ENCODE assay signal across 14 mouse cellular contexts in the genomic region with DNA sequence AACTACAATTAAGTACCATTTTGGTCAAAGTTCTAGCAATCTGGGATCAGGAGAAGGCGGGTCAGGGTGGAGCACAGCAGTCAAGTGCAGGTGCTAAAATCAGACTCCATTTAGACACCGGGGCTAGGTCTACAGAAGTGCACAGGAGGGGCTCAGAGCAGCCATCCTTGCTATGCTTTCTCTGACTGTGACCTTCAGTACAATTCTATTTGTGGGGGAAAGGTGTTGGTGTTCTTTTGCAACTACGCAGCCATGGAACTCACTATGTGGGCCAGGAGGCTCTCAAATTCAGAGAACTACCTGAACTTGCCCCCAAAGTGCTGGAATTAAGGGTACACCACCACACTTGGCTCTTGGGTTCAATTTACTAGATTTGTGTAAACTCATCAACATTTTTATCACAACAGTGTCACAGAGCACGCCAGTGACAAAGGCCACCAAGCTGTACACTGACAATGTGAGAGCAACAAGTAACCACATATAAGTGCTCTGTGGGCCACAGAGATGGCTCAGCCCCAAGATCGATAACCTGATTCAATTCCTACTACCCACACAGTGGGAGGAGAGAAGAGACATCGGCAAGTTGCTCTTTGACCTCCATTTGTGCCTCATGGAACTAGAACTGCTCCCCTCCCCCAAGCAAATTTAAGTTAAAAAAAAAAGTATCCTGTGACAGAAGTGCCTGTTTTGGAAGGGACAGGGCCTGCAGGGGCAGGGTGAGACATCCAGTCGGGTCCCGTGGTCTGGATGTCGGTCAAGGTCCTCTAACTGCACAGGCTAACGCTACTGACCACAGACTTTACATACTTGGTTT. TPM values are rescaled to one million over a fixed set of nuclear protein-coding genes. Genes with fewer than 3 reads are reported as not detected.
A peak's percentile ranks its signal among the peaks of the same experiment; 100 is the strongest.
DNase-seq lines count a peak whose midpoint lies in the region; ATAC-seq and TF ChIP-seq lines count a peak whose summit lies in the region.
"Had no signal": no experiment of that assay in that cellular context is flagged by ENCODE, and none has a peak within 500 bp of the region (broad histone marks: within the 10 kb centered on the region; RNA-seq: fewer than 3 reads in every experiment).

No protein-coding gene starts in this region.

- TF ChIP-seq POLR2A in lung, adult 2 months (IDR thresholded peaks at IDR 0.05; ENCODE audit: borderline replicate concordance, extremely low read depth, low read depth, low read length), result peak; percentile 45; the same call in 1 of the 2 replicates
- TF ChIP-seq POLR2A in embryonic fibroblast, embryonic 13.5 days (IDR thresholded peaks at IDR 0.05; ENCODE audit: low read depth, low read length), result peak; percentile 53
- peak; percentile 49 for TF ChIP-seq POLR2A in myocyte (IDR thresholded peaks at IDR 0.05; ENCODE audit: insufficient read length, low read depth)

- H3K36me3 ChIP-seq in myocyte (ENCODE audit: control insufficient read depth, insufficient read depth), result no peaks in the 10 kb centered on the region
- H3K36me3 ChIP-seq in forebrain, embryonic 13.5 days (ENCODE audit: poor library complexity, severe bottlenecking), result no peaks in the 10 kb centered on the region
- H3K36me3 ChIP-seq: neural tube, embryonic 15.5 days had no signal

- H3K27ac ChIP-seq in embryonic fibroblast, embryonic 13.5 days (ENCODE audit: insufficient read depth, low read length), result peak overlapping the region; percentile 4; the same call in 1 of the 2 replicates
- H3K27ac ChIP-seq in forebrain, embryonic 13.5 days, result no peak overlapping the region
- H3K27ac ChIP-seq: neural tube, embryonic 15.5 days had no signal

- no peaks in the 10 kb centered on the region for H3K27me3 ChIP-seq in myocyte (ENCODE audit: control insufficient read depth, insufficient read depth, insufficient read length)
- H3K27me3 ChIP-seq in forebrain, embryonic 13.5 days, result no peaks in the 10 kb centered on the region
- H3K27me3 ChIP-seq: neural tube, embryonic 15.5 days had no signal

- peaks cover 41% of the 10 kb centered on the region for H3K79me2 ChIP-seq in myocyte (ENCODE audit: control insufficient read depth, insufficient read depth)

- no peak overlapping the region for H3ac ChIP-seq in myocyte (ENCODE audit: control insufficient read depth, insufficient read length)

- DNase-seq in gastrocnemius, adult 18-20 months (ENCODE audit: low spot score), result peak; percentile 54
- no peak for DNase-seq in gastrocnemius, postnatal 10 days
- peak; percentile 17 for DNase-seq in lung, adult 2 months
- DNase-seq in lung, postnatal 4 days, result no peak
- no peak for DNase-seq in spleen, adult 18-20 months
- DNase-seq: B cell, adult 2 months; cerebellum, adult 11 months; lung, postnatal 36 days had no signal

- peaks cover 14% of the 10 kb centered on the region for H3K4me1 ChIP-seq in lung, adult 2 months (ENCODE audit: control insufficient read depth, insufficient read depth, low read length)
- H3K4me1 ChIP-seq in embryonic fibroblast, embryonic 13.5 days (ENCODE audit: control insufficient read depth, insufficient read depth, low read length), result peaks cover 2% of the 10 kb centered on the region; the same call in 1 of the 2 replicates
- peaks cover 3% of the 10 kb centered on the region; the same call in 1 of the 2 replicates for H3K4me1 ChIP-seq in forebrain, embryonic 13.5 days
- H3K4me1 ChIP-seq: neural tube, embryonic 15.5 days had no signal

- H3K9me3 ChIP-seq in forebrain, embryonic 13.5 days (replicated peaks), result no peaks in the 10 kb centered on the region
- H3K9me3 ChIP-seq: neural tube, embryonic 15.5 days had no signal

- no peak overlapping the region for H3K4me3 ChIP-seq in lung, adult 2 months (replicated peaks; ENCODE audit: extremely low read depth, low read depth, low read length)
- H3K4me3 ChIP-seq in embryonic fibroblast, embryonic 13.5 days (ENCODE audit: insufficient read depth, low read length), result no peak overlapping the region
- H3K4me3 ChIP-seq in myocyte, result no peak overlapping the region
- no peak overlapping the region for H3K4me3 ChIP-seq in forebrain, embryonic 13.5 days
- H3K4me3 ChIP-seq: neural tube, embryonic 15.5 days had no signal

- H3K4me2 ChIP-seq in myocyte (ENCODE audit: low read depth), result peak overlapping the region; percentile 87
- H3K4me2 ChIP-seq in forebrain, embryonic 13.5 days, result no peak overlapping the region
- H3K4me2 ChIP-seq: neural tube, embryonic 15.5 days had no signal

- 65% methylated on average over 10 of the region's 10 CpGs for WGBS in lung, adult 2 months
- WGBS in forebrain, embryonic 13.5 days, result 91% methylated on average over 10 of the region's 10 CpGs

- ATAC-seq in forebrain, embryonic 13.5 days, result no peak
- ATAC-seq: inflammation-experienced regulatory T-cells, adult 6 months; midbrain, embryonic 16.5 days had no signal

- no peak for TF ChIP-seq CTCF in lung, adult 2 months (IDR thresholded peaks at IDR 0.05; ENCODE audit: insufficient read depth, low read length)
- no peak for TF ChIP-seq CTCF in embryonic fibroblast, embryonic 13.5 days (IDR thresholded peaks at IDR 0.05; ENCODE audit: borderline replicate concordance, insufficient read depth, low read length)

- no peak overlapping the region for H3K9ac ChIP-seq in forebrain, embryonic 13.5 days
- H3K9ac ChIP-seq: neural tube, embryonic 15.5 days had no signal

TF ChIP-seq in myocyte, 11 proteins besides CTCF, POLR2A, EP300 and RAD21:
- no peak for TF ChIP-seq TCF3 (IDR thresholded peaks at IDR 0.05; ENCODE audit: insufficient read length, low read depth)
- TF ChIP-seq MYOG (IDR thresholded peaks at IDR 0.05; ENCODE audit: control insufficient read depth in 1 of 3, insufficient read depth in 1 of 3, insufficient read length in 2 of 3, low read depth in 2 of 3), result no peak
- TF ChIP-seq POLR2AphosphoS2 (IDR thresholded peaks at IDR 0.05; ENCODE audit: insufficient read length, low read depth), result peak; percentile 88

RNA-seq across cellular contexts. Expression of gene Frmd8, which starts 41.6 kb away (rescaled TPM):
- 1 to 10 TPM; 2.9 to 3.2 TPM for total RNA-seq in gastrocnemius, adult 18-20 months (2021)
- total RNA-seq in gastrocnemius, postnatal 10 days (2021), result 10 to 100 TPM in 1 of 2 experiments, 1 to 10 TPM in 1; 7.4 to 10.3 TPM
- 32.1 and 37.8 TPM in 2 replicates for polyA plus RNA-seq in lung, adult 2 months (2012; rRNA removed)
- 24.9 and 35.7 TPM in 2 replicates for polyA plus RNA-seq in embryonic fibroblast, embryonic 13.5 days (2011; ENCODE audit: insufficient read length, low read depth, missing spikeins)
- polyA plus RNA-seq in myocyte (2012; fragmentation: generic; extraction: Trizol), result 22.3 TPM
- polyA plus RNA-seq in forebrain, embryonic 13.5 days (2015; fragmentation: Nextera tagmentation; extraction: Ambion mirVana), result 21.7 and 26.2 TPM in 2 replicates

RNA-seq across cellular contexts. Expression of gene Slc25a45, which starts 44.1 kb away (rescaled TPM):
- total RNA-seq in gastrocnemius, adult 18-20 months (2021), result under 1 TPM; 0.59 to 0.90 TPM
- total RNA-seq in gastrocnemius, postnatal 10 days (2021), result 1 to 10 TPM; 2.6 to 3.5 TPM
- polyA plus RNA-seq in lung, adult 2 months (2012; rRNA removed), result 24.5 and 26.0 TPM in 2 replicates
- 1.3 and 3.5 TPM in 2 replicates for polyA plus RNA-seq in embryonic fibroblast, embryonic 13.5 days (2011; ENCODE audit: insufficient read length, low read depth, missing spikeins)
- 5.2 TPM for polyA plus RNA-seq in myocyte (2012; fragmentation: generic; extraction: Trizol)
- 1.2 and 1.4 TPM in 2 replicates for polyA plus RNA-seq in forebrain, embryonic 13.5 days (2015; fragmentation: Nextera tagmentation; extraction: Ambion mirVana)

Comparison
In these comparisons a context has a peak if more than half of its experiments do, and no peak if none do; other contexts are left out.
1. DNase-seq: peak in gastrocnemius, adult 18-20 months (single experiment) and lung, adult 2 months (single experiment); none in gastrocnemius, postnatal 10 days (single experiment), lung, postnatal 4 days (0 of 2) and spleen, adult 18-20 months (0 of 2).
2. Peak in every context shown above with its lines, with median percentiles within 50 percentile points of each other: POLR2A ChIP-seq.